Mouse (Mus musculus) left cerebral cortex, adult 6 months (tissue): ENCODE measurements around the gene Amy2a5. TPM values are rescaled to one million over a fixed set of nuclear protein-coding genes. Genes with fewer than 3 reads are reported as not detected.

ENCODE experiments used
- long read RNA-seq, 2 experiments: library from polyadenylated mRNA; unstranded; transcript quantifications; one replicate each; pipeline ENCODE4 v2.0.0; 2019 to 2020
- polyA plus RNA-seq: library from polyadenylated mRNA; unstranded; fragments of <200 nt; fragmentation: Nextera tagmentation; gene quantifications from 2 replicates; pipeline ENCODE4 v1.2.3, GENCODE M21; 2021

Gene Amy2a5
- polyA plus RNA-seq, result not detected in 2 replicates
- long read RNA-seq, experiment 1, result 0 reads
- long read RNA-seq, experiment 2, result 0 reads

GRCm38 (mm10) chr3:113258737-113259136, at the start of gene Amy2a5:
Amy2a5 (minus strand) TSS chr3:113258837.

GRCm38 (mm10) chr3:113291349-113291748, 32.7 kb upstream of the Amy2a5 start, which contains the start of gene Amy2a4:
Amy2a4 (minus strand) TSS chr3:113291449.

Other genes with a start within 250 kb of the Amy2a5 start
- gene Amy2a4, start 32.6 kb upstream of the Amy2a5 start, polyA plus RNA-seq, result not detected in 2 replicates
- not detected in 2 replicates for gene Amy2a3, start 65.2 kb upstream of the Amy2a5 start, polyA plus RNA-seq
- gene Amy2a2, start 97.8 kb upstream of the Amy2a5 start, polyA plus RNA-seq, result not detected in 2 replicates